Mouse (Mus musculus) right cerebral cortex, adult 2 months (tissue): ENCODE data around the gene Nploc4.

Source experiments
- DNase-seq, 2 experiments: peaks; one replicate each; pipeline ENCODE4 v3.0.0; 2021 to 2022; ENCODE audit warnings: low spot score in 2 of 2

Gene Nploc4

DNA sequence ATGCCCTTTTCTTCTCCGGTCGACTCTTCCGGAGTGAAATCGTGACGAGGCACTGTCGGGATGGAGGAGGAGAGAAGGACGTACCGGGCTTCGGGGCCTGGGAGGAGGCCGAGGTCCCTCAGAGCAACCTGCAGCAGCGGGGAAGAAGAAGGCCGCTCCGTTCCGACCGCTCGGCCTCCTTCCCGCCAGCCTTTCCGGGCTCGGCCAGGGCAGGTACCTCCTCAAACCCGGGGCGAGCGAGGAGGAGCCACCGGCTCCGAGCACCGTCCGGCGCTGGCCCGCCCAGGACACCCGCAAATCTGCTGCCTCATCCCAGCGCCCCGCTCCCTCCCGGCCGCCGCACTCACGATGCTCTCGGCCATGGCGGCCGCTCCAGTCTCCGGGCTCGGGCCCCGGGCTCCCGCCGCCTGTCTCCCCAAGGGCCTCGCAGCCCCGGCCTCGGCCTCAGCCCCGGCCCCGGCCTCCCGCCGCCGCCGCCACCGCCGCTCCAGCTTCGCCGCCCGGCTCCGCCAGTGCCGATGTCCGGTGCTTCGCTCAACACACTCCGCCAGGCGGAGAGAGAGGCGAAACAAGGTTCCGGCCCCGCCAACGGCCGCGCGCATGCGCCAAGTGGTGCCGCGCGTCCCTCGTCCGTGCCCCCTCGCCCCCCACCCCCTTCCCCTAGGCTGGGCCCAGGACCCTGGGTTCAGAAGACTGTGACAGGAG is at the start of gene Nploc4:
Gene Nploc4, minus strand, starts transcription at position 557 of the 705 bp plus-strand sequence.
- DNase-seq = peak; percentile 84

DNA sequence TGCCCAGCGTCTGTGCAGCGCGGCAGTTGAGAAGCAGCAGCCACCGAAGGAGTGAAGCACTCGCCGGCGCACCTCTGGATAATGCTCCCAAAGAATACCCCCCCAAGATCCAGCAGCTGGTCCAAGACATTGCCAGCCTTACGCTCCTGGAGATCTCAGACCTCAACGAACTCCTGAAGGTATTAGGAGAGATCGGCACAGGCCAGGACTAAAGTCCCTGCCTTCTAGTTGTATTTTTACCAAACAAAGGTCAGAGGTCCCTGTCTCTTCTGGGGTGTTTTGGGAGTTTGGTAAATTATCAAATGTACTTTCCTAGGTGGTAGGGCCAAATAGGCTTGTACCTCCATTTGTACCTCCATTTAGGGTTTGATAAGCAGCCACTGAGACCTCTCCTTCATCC is 47.7 kb upstream of the Nploc4 start:
- no peak for DNase-seq

DNA sequence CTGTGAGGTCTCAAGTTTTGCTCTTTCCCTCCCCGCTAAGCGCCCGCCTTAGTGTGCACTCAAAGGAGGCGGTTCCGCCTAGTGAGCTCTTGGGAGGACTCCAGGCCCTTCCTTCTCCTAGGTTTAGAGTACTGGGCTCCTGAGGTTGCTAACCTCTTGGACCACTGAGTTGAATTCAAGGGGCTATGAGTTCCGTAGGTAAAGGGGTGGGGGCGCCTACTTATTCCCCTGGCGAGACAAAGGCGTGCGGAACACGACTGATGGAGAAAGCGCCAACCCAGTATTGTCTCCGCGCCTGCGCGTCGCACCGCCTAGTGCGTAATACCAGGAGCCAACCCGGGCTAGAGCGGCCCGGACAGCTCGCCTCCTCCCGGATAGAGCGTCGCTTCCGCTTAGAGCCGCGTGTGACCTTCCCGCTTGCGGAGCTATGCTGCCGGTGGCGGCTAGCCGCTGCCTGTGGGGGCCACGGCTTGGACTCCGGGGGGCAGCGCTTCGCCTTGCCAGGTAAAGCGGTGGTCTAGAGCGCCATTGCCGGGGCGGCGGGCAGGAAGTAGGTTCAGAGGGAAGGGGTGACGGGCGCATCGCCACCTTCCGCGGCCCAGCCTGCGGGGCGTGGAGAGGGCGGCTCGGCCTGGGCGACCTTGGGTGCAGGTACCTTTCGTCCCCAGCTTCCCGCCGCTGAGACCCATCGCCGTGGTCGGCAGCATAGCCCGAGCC is 46.9 kb upstream of the Nploc4 start, which contains the start of gene Mrpl12:
Gene Mrpl12, plus strand, starts transcription at position 349 of the 717 bp plus-strand sequence.
- peak; percentile 91 to 93 for DNase-seq

DNA sequence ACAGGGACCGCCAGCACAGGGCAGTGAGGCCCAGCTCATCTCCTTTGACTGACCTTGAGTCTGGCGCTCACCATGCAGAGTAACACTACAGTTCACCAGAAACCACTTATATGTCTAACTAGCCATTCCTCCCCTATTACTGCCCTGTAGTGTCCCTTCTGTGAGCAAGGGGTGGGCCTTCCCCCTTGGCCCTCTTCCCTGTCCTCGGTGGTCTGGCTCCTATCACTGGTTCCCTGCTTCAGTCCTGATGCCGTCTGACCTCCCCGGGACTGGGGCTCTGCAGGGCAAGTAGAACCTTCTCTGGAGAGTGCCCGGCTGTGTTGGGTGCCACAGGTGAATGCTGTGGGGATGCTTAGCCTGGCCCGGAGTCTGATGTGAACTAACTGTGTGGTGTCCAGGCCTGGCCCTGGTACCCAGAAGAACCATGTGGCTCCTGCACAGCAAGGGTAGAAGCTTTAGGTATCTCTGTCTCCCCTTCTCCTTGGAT is 46.0 kb upstream of the Nploc4 start:
- DNase-seq = no peak

DNA sequence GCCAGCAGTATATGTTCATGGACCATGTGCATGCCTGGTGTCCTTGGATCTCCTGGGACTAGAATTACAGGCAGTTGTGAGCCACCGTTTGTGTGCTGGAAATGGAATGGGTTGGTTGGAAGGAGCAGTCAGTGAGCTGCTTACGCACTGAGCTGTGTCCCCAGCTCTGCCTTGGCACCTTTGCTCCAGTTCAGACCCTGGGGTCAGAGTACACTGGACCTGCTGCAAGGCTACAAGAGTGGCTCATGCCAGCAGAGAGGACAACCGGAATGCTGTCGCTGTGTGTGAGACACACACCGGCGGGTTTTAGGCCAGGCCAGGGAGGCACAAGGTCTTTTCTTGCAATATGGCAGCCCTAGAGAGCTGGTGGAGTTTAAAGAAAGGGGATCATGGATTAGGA is 34.5 kb upstream of the Nploc4 start:
- DNase-seq = no peak

DNA sequence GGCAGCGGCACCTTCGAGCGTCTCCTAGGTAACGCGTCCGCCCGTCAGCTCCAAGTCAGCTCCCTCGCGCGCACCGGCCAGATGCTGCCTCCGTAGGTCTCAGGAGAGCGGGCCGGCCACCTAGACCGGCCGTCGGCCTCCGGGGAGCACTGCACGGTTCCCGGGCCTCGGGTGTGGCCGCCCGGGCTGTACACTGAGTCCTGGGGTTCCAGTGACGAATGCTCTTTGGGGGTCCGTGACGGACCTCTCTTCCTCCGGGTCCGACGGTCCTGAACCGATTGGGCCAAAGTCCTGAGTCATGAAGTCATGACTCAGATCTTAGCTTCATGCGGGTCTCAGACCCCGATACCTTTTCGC is 30.2 kb upstream of the Nploc4 start:
- no peak for DNase-seq

DNA sequence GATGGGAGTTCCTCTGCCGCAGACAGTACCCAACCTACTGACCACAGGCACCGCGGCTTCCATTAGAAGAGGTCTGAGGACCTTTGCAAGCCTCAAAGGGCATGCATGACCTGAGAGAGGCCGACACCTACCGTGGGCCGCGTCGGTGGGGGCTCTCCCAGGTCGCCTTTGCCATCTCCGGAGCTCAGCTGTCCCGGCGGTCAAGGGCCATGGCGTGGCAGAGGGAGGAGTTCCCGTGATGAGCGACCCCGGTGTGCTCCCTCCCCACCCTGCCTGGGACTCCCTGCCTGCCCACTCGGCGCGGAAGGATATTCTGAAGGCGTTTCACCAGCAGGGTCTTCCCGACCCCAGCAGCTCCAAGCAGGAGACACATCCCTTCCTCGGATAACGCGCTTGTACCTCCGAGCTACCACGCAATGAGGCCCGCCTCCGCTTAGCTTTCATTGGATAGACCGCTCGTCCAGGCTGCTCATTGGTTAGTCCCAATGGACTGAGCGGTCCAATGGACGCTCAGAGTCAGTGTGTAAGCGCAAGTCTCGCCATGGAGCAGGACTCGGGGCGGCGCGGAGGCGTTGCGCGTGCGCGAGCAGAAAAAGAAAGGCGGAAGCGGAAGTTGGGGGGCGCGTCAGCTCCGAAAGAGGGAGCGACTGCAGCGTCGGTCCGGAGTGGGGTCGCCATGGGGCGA is 29.7 kb upstream of the Nploc4 start, which contains the start of gene Arl16:
Gene Arl16, minus strand, starts transcription at position 557 of the 685 bp plus-strand sequence.
- peak; percentile 95 to 96 for DNase-seq

DNA sequence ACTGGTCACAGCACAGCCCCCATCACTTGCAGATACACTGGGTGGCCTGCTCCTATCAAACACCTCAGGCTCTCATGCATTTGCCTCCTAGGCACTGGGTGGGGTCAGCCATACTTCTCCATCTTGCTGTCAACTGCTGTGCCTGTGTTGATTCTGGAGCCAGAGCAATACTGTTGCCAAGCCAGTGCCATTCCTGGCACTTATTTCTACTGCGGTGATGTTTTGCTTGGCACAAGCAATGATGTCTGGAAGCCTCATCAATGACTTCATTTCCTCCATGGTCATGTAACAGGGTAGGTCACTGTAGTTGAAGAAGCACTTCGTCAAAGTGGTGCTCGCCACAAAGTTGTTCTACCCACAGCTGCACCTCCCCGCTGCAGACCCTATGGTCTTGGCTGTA is 28.0 kb upstream of the Nploc4 start:
- DNase-seq = no peak

DNA sequence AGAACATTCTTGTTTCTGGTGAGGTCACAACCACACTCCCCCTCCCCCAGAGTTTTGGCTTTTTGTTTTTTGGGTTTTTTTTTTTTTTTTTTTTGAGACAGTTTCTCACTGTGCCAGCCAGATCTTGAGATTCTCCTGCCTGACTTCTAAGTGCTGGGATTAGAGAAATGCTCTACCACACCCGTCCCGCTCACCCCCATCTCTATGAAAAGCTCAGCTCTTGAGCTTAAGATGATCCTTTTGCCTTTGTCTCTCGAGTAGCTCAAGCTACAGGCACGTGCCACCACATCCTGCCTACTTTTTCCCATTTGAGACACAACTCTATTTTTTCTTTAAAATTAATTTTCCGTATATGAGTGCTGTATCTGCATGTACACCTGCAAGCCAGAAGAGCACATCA is 26.9 kb upstream of the Nploc4 start:
- DNase-seq = no peak

DNA sequence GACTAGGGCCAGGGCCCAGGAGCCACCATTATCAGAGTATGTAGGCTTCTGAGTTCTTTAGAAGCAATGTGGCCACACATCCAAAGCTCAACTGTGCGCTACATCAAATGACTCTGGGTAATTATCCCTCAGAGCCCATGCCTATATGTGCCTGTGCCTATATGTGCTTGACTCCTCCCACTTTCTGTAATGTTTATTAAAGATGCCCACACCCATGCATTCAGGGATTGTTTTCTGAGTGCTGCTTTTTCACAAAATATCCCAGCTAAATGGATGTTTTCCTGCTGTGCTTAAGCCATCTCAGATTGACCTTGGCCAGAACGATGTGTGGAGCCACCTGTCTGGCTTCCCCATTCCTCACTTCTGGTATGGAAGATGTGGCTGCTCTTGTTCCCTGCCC is 26.0 kb upstream of the Nploc4 start:
- no peak for DNase-seq

DNA sequence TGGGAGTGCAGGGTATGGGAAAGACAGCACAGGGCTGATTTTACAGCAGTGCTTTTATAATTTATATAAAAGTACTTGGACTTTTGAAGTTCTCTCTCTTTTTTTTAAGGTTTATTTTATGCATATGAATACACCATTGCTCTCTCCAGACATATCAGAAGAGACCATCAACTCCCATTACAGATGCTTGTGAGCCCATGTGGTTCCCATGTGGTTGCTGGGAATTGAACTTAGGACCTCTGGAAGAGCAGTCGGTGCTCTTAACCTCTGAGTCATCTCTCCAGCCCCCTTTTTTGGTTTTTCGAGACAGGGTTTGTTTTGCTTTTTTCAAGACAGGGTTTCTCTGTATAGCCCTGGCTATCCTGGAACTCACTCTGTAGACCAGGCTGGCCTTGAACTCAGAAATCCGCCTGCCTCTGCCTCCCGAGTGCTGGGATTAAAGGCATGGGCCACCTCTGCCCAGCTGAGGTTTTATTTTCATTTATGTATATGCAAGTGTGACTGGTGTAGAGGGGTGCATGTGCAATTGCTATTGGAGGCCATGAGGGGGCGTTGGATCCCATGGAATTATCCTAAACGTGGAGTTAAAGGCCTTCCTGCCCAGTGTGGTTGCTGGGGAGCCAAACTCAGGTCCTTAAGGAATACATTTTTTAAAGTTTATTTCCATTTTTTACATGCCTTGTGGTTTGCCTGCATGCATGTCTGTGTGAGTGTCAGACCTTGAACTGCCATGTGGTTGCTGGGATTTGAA is 21.5 kb upstream of the Nploc4 start:
- no peak for DNase-seq

DNA sequence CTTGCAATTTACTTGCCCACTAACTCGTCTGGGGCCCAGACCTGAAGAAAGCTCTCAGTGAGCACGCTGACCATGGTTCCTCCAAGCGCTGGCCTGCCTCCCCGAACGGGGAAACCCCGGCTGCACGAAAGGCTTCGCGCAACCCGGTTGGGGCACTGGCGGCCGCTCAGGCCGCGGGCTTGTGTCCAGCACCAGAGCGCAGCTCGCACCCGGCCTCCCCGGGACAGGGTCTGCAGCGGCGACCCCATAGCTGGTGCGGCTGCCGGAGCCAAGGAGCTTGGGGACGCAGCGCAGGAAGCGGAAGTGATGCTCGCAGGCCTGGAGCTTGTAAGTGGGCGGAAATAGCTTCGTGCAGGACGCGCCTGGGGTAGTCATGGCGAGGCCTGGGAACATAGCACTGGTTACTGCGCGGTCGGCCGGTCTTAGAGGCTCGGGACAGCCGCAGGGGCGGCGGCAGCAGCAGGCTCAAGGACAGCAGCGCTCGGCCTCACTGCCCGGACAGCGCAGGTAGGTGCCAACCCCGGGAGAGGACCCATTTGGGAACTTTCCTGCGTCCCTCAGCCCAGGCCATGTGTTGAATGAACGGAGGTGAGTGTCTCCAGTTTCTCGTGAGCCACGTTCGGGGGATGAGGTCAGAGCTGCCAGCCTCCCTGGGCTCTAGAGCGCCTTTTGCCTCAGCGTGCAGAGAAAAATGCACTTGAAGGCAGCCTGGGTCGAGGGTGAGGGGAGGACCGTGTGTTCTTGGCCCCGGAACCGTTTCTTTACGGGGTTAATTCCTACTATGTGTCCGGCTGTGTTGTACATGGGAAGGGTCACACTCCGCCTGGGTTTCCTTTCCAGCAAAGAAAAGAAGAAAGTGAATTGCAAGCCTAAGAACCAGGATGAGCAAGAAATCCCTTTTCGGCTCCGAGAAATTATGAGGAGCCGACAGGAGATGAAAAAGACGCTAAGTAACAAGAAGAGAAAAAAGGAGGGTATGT is 20.6 kb upstream of the Nploc4 start, which contains the start of the genes Oxld1 and Ccdc137:
Gene Oxld1, minus strand, starts transcription at position 297 of the 980 bp plus-strand sequence.
Gene Ccdc137, plus strand, starts transcription at position 344 of the 980 bp plus-strand sequence.
- DNase-seq = peak; percentile 75 to 84

DNA sequence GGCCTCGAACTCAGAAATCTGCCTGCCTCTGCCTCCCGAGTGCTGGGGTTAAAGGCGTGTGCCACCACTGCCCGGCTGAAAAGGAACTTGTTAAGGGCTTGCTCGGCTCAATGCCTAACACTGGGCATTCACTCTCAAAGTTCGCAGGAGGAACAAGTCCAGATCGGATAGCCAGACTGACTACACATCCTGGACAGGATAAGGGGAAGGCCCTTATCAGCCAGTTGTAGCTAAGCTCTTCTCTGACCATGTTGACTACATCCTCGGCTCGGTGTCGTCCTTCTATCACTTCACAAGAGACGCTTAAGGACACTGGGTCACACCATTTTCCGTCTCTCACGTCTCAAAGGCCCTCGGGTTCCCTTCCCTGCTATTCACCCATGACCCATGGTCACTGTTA is 19.9 kb upstream of the Nploc4 start:
- no peak for DNase-seq

DNA sequence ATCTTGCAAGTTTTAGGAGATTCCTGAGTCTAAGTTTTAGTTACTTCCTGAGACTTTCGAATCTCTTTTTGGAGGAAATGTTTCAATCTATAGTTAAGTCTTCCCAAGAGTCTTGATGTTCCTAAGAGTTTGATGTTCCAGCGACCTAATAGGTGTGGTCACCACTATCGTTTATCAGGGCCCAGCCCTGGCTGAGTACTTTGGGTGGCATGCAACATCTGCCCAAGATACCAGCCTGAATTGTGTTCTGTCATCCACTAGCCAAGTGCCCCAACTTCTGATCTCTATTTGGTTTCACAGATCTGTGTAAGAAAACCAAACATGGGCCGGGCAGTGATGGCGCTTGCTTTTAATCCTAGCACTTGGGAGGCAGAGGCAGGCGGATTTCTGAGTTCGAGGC is 17.9 kb upstream of the Nploc4 start:
- no peak for DNase-seq

DNA sequence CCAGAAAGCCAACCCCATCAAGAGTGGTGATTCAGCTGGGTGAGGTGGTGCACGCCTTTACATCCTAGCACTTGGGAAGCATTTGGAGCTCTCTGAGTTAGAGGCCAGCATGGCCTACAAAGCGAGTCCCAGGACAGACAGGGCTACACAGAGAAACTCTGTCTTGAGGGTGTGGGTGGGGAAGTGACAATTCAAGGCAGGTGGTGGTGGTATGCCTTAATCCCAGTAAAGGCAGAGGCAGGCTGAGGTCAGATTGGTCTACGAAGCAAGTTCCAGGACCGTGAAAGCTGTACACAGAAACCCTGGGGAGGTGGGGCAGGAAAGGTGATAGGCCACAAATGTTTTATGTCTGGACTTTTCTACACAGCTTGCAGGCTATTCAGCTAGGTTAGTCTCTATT is 17.5 kb upstream of the Nploc4 start:
- DNase-seq = no peak

DNA sequence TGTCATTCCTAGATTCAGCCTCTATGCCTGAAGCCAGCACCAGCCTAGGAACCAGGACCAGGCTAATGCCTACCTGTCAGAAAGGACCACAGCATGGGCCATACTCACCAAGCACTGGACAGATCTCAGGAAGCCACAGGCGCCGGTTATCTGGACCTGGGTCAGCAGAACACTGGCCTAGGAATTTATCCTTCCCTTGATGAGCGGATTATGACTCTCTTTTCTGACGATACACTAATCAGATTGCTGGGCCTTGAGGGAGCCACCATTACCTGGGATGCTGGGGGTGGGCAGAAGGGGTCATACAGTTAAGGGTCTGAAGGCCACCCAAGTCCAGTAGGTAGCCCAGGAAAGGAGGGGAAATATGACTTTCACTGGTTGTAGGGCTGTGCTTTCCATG is 15.8 kb upstream of the Nploc4 start, which contains the start of gene Pde6g:
Gene Pde6g, minus strand, starts transcription at position 195 of the 400 bp plus-strand sequence.
- DNase-seq = no peak

DNA sequence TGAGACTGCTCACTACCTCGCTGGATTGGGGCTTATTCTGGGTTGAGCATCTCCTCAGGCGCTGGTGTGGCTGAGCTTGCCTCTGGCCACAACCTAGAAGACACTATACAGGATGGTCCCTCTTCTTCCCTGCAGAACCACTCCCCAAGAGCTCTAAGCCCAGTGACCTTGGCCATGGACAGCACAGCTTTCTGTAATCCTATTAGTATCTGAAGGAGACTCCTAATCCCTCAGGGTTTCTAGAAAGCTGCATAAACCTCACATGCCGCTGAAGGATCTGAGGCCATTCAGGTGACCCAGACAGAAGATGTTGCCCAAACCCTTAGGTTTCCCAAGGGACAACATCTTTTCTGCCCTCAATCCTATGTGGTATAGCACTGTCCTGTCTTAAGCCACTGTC is 14.7 kb upstream of the Nploc4 start:
- DNase-seq = no peak

DNA sequence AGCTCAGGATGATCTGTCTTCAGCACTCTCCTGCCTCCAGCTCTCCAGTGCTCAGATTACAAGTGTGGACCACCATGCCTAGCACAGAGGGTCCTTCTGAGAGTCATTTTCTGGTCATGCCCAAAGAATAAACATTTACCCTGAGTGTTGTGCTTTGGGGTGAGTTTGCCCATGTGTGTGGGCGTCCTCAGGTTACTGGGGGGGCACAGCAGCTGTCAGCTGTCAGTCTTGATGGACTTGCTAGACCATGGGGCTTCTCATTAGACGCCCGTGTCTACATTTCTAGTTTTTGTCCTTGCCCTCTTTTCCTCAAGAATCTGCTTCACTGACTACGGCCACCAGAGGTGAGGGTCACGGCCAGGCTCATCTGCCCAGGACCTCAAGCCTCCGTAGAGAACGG is 9.7 kb upstream of the Nploc4 start:
- no peak for DNase-seq

DNA sequence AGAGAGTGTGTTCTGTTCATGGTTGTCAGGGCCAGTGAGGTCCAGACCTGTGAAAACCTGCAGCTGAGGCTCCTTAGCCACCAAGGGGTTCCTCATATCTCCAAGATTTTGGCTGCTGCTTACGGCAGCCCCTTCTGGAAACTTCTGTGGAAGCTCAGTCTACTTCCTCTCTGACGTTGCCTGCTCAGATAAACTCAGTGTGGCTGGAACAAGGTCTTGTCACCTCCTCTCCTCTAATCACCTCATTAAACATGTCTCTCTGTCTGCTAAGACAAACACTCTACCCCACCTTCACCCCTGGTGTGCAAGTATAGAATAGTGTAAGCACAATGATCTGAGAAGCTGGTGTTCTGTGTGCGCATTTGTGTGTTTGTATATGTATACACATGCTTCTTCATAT is 8.0 kb upstream of the Nploc4 start:
- no peak for DNase-seq

DNA sequence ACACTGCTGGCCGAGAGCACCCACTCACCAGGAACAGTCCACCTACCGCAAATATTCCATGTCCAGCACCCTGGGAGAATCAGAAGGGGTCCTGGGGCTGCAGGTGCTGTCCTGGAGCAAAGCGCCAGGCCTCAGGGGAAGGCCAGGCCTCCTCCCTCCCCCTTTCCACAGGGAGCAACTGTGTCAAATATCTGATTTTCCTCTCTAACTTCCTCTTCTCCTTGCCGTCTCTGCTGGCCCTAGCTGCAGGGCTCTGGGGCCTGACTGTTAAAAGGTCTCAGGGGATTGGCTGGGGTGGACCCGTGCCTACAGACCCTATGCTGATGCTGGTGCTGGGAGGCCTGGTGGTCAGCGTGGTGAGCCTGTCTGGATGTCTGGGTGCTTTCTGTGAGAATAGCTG is 6.6 kb upstream of the Nploc4 start:
- DNase-seq = no peak
